11 mouse cellular contexts compared by ENCODE assay signal in genomic region chr11:61042593-61042992, GRCm38 (mm10). TPM values are rescaled to one million over a fixed set of nuclear protein-coding genes. Genes with fewer than 3 reads are reported as not detected.
DNase-seq lines count a peak whose midpoint lies in the region; ATAC-seq and TF ChIP-seq lines count a peak whose summit lies in the region.
"Had no signal": no experiment of that assay in that cellular context is flagged by ENCODE, and none has a peak within 500 bp of the region (broad histone marks: within the 10 kb centered on the region; RNA-seq: fewer than 3 reads in every experiment).

No protein-coding gene starts in this region.

- peak overlapping the region; percentile 8; the same call in 1 of the 2 replicates for H3K4me2 ChIP-seq in lung, embryonic 14.5 days
- no peak overlapping the region for H3K4me2 ChIP-seq in limb, embryonic 13.5 days (replicated peaks)
- H3K4me2 ChIP-seq in neural tube, embryonic 12.5 days (replicated peaks) = 0 out of 2 replicates have a peak overlapping the region, but pooled peaks have one; percentile 25
- H3K4me2 ChIP-seq: embryonic facial prominence, embryonic 12.5 days; limb, embryonic 12.5 days had no signal

- no peak overlapping the region for H3K4me3 ChIP-seq in lung, embryonic 14.5 days (ENCODE audit: low read depth, low read length)
- no peak overlapping the region for H3K4me3 ChIP-seq in limb, embryonic 13.5 days
- no peak overlapping the region for H3K4me3 ChIP-seq in neural tube, embryonic 12.5 days
- H3K4me3 ChIP-seq: embryonic facial prominence, embryonic 12.5 days; limb, embryonic 12.5 days had no signal

- peak; percentile 72; the same call in 1 of the 2 replicates for ATAC-seq in lung, embryonic 14.5 days (ENCODE audit: insufficient read depth)
- no peak for ATAC-seq in limb, embryonic 13.5 days (ENCODE audit: low FRiP score, low read depth)
- no peak; the same call in 1 of the 2 replicates for ATAC-seq in neural tube, embryonic 12.5 days (ENCODE audit: low FRiP score, low read depth)
- ATAC-seq: Patski had no signal

- DNase-seq in cerebellum, adult 11 months = peak; percentile 33
- no peak for DNase-seq in cerebellum, adult 9-11 months
- peak; percentile 57 for DNase-seq in lung, embryonic 14.5 days
- DNase-seq in lung, adult 18-20 months = no peak
- no peak for DNase-seq in left cerebral cortex, adult 11 months (ENCODE audit: low spot score)
- no peak for DNase-seq in left cerebral cortex, postnatal 14 days (ENCODE audit: low spot score in 2 of 2)

- 0 out of 2 replicates have a peak, but pooled peaks cover 8% of the 10 kb centered on the region for H3K4me1 ChIP-seq in lung, embryonic 14.5 days (ENCODE audit: insufficient read depth)
- H3K4me1 ChIP-seq in limb, embryonic 13.5 days = 0 out of 2 replicates have a peak, but pooled peaks cover 8% of the 10 kb centered on the region
- H3K4me1 ChIP-seq in neural tube, embryonic 12.5 days = peaks cover 19% of the 10 kb centered on the region

- H3K9me3 ChIP-seq in lung, embryonic 14.5 days (ENCODE audit: low read depth, low read length) = no peaks in the 10 kb centered on the region
- H3K9me3 ChIP-seq in limb, embryonic 13.5 days = no peaks in the 10 kb centered on the region
- no peaks in the 10 kb centered on the region for H3K9me3 ChIP-seq in neural tube, embryonic 12.5 days
- H3K9me3 ChIP-seq: embryonic facial prominence, embryonic 12.5 days; limb, embryonic 12.5 days had no signal

- no peak overlapping the region; the same call in 1 of the 2 replicates for H3K9ac ChIP-seq in lung, embryonic 14.5 days
- H3K9ac ChIP-seq in limb, embryonic 13.5 days = 0 out of 2 replicates have a peak overlapping the region, but pooled peaks have one; percentile 13
- H3K9ac ChIP-seq in neural tube, embryonic 12.5 days = 0 out of 2 replicates have a peak overlapping the region, but pooled peaks have one; percentile 26
- H3K9ac ChIP-seq: embryonic facial prominence, embryonic 12.5 days; limb, embryonic 12.5 days had no signal

- intact Hi-C loops in left cerebral cortex, postnatal 14 days (cut with DNase I) = loop anchor here (5.0 kb wide), 1 partner anchor 90 kb away; no protein-coding TSS in a partner anchor

- no peaks in the 10 kb centered on the region for H3K36me3 ChIP-seq in lung, embryonic 14.5 days (ENCODE audit: insufficient read depth)
- no peaks in the 10 kb centered on the region for H3K36me3 ChIP-seq in limb, embryonic 13.5 days
- no peaks in the 10 kb centered on the region for H3K36me3 ChIP-seq in neural tube, embryonic 12.5 days
- H3K36me3 ChIP-seq: embryonic facial prominence, embryonic 12.5 days; limb, embryonic 12.5 days had no signal

- 5% methylated on average over 8 of the region's 8 CpGs for WGBS in lung, embryonic 14.5 days
- WGBS in limb, embryonic 13.5 days = 12% methylated on average over 8 of the region's 8 CpGs
- WGBS in neural tube, embryonic 12.5 days = 29% methylated on average over 8 of the region's 8 CpGs

- no peaks in the 10 kb centered on the region for H3K27me3 ChIP-seq in lung, embryonic 14.5 days (ENCODE audit: insufficient read depth, low read length)
- H3K27me3 ChIP-seq in limb, embryonic 13.5 days = no peaks in the 10 kb centered on the region
- H3K27me3 ChIP-seq in neural tube, embryonic 12.5 days (replicated peaks) = no peaks in the 10 kb centered on the region

- no peak overlapping the region for H3K27ac ChIP-seq in lung, embryonic 14.5 days (ENCODE audit: low read depth)
- no peak overlapping the region for H3K27ac ChIP-seq in limb, embryonic 13.5 days
- H3K27ac ChIP-seq in neural tube, embryonic 12.5 days = no peak overlapping the region
- H3K27ac ChIP-seq: embryonic facial prominence, embryonic 12.5 days; limb, embryonic 12.5 days had no signal

- no peak for TF ChIP-seq CTCF in lung, embryonic 14.5 days (IDR thresholded peaks at IDR 0.05; ENCODE audit: low read depth)

RNA-seq across cellular contexts. Expression of gene Kcnj12, which starts 20.2 kb away (rescaled TPM):
- 0.26 and 0.30 TPM in 2 replicates for polyA plus RNA-seq in lung, embryonic 14.5 days (2014; fragmentation: Nextera tagmentation; extraction: Ambion mirVana)
- 0.14 and 0.15 TPM in 2 replicates for polyA plus RNA-seq in limb, embryonic 13.5 days (2015; fragmentation: Nextera tagmentation; extraction: Ambion mirVana)
- 7.4 and 10.3 TPM in 2 replicates for polyA plus RNA-seq in neural tube, embryonic 12.5 days (2016; fragmentation: Nextera tagmentation; extraction: Ambion mirVana)
- 10 to 100 TPM; 12.9 to 13.5 TPM for total RNA-seq in left cerebral cortex, postnatal 14 days (2021)
- polyA plus RNA-seq: Patski had no signal

Comparison
In these comparisons a context has a peak if more than half of its experiments do, and no peak if none do; other contexts are left out.
1. DNase-seq: peak in cerebellum, adult 11 months (single experiment) and lung, embryonic 14.5 days (single experiment); none in cerebellum, adult 9-11 months (single experiment), lung, adult 18-20 months (0 of 2), left cerebral cortex, adult 11 months (single experiment) and left cerebral cortex, postnatal 14 days (0 of 2).